Mouse (Mus musculus) 416B (cell line): ENCODE data around the gene Hlx.
A peak's percentile ranks its signal among the peaks of the same experiment; 100 is the strongest.

ENCODE experiments used
- DNase-seq: peaks from one replicate; pipeline ENCODE4 v3.0.0; 2011; ENCODE audit warnings: low read depth

The Hlx gene

GRCm38 (mm10) chr1:184733300-184734066 is 1.1 kb upstream of the Hlx start:
- DNase-seq, result peak; percentile 93

DNA sequence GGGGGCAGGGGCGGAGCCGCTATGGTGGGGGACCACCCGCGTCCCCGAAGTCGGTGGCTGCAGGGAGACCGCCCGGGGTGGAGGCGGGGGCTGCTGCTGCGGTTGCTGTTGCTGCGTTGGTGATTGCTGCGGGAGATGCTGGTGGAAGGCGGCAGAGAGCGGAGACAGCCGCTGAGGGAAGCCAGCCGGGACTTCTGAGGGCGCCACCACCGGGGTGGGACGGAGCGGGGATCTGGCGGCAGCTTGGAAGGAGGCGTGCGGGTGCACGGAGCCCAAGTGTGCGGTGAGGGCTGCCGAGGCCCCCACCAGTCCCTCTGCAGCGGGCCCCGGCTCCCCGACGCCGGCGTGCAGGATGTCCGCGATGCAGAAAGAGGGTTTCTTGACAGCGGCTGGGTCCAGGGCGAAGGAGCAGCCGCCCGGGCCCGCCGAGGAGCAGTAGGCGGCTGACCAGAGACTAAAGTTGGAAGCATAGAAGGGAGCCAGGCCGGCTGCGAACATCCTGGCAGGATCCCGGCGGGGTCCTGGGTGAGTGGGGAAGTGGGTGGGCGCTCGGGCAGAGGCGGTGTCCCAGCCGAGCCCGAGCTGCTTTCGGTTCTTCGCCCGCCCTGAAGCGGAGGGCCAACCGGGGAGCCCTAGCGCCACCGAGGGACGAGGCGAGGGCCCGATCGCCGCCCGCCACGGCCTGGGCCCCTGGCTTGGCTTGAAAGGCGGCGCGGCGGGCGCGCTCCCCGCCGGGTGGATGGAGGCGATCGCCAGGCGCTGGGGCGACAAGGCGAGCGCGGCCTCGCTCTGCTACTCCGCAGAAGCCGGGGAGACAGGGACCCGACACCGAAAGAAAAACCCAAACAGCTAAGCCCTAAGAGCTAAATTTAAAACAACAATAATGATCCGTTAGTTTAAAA is 524 bp downstream of the Hlx start:
- DNase-seq, result peak; percentile 22

DNA sequence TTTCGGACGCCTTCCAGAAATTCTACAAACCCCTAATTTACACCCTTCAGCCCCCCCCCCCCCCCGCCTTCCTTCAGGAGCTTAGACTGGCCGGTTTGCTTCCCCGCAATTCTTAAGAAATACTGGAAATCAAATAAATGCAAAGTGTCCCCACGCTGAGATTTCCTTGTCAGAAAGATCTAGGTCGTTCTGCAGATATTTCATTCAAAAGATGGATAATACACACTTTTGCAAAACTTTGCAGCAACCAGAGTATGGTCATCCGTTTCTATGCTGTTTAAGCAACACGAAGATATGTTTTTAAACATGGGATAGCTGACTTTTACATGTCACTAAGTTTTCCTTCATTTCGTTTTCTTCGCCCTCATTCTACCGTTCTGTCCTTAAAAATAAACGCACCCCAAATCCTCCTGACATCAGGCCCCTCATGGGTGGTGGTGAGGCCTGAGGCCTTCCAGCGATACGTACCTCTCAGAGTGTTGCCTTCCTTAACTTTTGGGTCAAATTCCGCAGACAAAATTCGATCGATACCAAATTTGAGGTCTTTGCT is 1.3 kb downstream of the Hlx start:
- DNase-seq, result peak; percentile 40

GRCm38 (mm10) chr1:184730453-184731013 is 1.9 kb downstream of the Hlx start:
- DNase-seq, result no peak

DNA sequence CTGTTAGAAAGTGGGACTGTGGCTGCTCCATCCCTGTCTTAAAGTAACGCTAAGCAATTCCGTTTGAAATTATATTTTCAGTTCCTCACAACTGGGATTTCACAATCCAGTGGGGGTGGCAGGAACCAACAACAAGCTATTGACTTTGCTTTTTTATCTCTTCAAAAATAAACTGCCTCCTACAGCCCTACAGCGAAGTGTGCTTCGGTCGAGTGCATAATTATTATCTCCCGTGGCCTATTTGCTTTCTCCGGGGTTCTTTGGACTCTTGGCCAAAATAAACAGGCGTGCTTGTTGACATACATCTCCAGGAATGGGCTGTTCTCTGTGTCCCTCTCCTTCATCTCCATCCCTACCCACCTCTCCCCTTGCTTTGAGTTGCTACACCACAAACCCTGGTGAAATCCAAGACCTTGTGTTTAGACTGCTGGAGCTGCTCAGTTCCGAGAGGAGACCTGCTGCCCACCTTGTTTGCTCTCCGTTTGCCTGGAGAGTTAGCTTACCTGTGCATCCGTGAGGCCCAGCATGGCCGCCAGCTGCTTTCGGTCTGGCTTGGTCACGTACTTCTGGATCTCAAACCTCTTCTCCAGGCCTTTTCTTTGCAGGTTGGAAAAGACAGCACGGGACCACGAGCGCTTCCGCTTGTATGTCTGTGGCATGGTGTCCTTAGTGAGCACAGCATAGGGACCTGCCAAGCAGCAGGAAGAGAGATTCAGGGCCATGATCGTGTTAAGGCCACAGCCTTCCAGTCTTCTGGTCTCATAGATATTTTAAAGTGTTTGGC is 2.9 kb downstream of the Hlx start:
- DNase-seq, result peak; percentile 21

DNA sequence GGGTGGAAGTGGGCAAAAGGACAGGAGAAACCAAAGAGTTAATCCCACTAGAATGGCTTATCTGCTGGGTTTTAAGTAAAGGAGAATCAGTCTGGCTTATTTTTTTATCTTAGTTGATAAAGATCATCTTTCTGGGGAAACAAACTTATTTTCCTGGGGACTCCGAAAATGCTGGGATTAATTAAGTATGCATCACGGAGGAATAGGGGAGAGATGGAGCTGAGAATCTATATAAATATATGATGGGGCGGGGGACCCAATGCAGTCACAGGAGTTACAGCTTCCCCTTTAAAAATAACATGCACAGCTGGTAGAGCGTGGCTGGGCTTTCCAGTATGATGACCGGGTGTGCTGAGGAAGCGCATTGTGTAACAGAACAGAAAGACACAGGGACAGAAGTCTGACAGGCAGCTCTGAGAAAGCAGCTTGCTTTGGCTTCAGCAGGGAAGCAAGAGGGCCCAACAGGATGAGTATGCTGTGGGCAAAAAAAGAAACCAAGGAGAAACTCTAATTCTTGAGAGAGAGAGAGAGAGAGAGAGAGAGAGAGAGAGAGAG is 3.8 kb downstream of the Hlx start:
- DNase-seq, result peak; percentile 54

DNA sequence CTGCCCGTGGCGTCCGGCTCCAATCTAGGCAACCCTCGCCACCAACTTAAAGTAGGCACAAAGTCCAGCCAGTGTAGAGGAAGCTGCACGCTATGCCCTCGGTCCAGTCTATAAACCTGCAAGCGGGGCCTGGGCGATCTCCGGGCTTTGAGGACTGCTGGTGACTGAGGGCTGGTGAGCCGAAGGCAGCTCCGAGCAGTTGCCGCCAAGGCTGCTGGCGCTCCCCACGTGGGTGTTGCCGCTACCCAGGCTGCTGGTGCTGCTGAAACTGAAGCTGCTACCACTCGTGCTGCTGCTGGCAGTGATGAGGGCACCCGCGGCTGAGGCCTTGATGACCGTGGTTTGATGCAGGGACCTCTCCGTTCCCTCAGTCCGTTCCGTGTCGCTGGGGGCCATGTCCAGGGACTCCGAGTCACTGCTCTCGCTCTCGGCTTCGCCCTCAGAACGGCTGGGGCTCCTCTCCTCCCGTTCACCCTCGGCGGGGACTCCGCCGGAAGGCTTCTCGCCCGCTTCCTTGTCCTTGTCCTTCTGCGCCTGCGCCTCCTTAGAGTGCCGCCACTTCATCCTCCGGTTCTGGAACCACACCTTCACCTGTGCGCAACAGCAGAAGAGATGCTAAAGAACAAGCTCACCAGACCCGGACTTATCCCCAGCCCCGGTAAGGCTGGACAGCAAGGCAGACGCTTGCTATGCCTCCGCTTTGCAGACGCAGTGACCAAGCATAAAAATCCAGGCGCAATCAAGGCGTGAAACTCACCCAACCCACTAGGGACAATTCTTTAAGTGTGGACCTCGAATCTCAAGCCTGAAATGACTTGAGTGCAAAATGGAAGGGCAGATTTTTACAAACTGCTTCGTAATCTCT is 4.8 kb downstream of the Hlx start:
- no peak for DNase-seq

DNA sequence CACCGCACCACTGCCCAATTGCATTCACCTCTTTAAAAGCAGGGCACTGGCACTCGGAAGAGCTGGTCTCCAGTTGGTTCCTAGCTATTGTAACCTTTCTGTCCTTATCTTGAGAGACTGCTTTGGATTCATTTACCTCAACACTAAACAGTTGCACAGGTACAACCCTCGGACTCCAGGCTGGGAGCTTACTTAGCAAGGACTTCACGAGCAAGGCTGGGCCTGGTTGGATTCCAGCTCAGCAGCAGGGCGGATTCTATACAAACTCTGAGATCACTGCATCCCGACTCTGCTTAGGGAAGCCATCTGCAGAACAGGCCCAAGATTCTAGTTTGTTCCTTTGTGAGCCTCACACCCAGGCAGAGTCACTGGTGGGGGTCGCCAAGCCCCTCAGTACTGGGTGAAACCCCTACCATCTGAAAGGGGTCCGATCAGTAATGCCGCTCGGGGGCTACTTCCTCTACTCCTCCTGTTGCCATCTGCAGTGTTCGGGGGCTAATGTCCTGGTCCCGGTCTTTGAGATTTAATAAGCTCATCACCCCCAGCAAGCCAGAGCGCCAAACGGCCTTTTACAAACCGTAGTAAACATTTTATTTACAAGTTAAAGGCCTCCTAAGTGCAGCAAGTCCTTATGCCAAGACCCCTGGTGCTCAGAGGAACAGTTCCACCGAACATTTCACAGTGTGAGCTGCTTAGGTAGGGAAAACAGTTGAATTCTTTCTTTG is 5.7 kb downstream of the Hlx start:
- DNase-seq, result no peak

GRCm38 (mm10) chr1:184725318-184725790 is 7.1 kb downstream of the Hlx start:
- no peak for DNase-seq

- no peak for DNase-seq
Observed at GRCm38 (mm10) chr1:184724551-184725317, 7.7 kb downstream of the Hlx start.

- no peak for DNase-seq
Observed at GRCm38 (mm10) chr1:184723899-184724298, 8.5 kb downstream of the Hlx start.

DNA sequence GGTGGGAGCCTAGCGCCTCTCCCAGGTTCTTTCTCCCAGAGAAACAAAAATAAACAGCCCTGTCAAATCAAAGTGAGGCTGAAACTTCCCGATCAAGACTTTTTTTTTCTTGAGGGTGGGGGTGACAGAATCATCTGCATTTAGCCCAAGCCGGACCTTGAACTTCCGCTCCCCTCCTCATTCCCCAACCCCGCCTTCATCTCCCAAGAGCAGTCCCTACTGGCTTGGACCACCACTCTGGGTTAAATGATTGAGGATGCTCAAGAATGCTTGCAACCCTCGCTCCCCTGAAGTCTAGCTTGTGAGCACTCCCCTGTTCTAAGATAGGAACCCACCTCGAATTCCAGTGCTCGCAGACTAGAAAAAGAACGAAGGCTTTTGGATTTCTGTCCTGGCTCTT is 11.3 kb downstream of the Hlx start:
- no peak for DNase-seq

DNA sequence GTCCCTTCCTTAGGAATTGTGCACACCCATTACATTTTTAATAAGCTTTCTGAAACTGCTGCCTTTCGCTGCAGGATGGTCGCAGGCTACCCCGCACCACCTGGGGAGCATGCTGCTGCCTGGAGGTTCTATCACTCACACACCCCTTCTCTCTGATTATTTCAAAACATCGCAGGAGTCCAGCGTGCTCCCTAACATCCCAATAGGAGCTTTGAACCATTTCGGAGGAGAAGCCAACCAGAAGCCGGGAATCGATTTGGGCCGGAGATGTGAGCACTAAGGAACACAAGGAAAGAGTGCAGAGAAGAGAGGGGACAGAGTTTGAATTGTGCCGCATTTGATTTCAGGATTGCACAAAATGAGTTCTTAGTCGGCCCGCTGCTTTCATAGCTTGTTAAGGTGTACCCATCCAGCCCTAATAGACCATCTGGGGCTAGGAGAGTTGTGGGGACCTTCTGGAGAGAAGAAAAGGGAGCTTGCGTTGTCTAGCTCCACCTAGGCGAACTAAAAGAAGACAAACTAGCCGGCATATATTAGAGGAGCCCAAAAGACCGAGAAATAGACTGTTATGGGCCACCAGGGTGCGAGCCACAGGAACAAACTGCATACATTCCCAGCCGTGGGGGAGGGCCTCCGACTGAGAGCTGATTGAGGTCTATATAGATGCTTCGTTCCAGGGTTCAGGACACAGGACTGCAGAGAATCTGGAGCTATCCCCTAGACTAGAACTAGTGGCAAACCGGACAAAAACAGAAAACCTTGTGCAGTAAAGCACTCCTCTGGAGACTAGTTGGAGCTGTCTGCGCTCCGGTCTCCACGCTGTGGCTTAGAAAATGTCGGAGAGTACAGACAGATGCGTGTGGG is 12.0 kb downstream of the Hlx start:
- no peak for DNase-seq

GRCm38 (mm10) chr1:184718261-184719120 is 13.9 kb downstream of the Hlx start:
- DNase-seq, result no peak

DNA sequence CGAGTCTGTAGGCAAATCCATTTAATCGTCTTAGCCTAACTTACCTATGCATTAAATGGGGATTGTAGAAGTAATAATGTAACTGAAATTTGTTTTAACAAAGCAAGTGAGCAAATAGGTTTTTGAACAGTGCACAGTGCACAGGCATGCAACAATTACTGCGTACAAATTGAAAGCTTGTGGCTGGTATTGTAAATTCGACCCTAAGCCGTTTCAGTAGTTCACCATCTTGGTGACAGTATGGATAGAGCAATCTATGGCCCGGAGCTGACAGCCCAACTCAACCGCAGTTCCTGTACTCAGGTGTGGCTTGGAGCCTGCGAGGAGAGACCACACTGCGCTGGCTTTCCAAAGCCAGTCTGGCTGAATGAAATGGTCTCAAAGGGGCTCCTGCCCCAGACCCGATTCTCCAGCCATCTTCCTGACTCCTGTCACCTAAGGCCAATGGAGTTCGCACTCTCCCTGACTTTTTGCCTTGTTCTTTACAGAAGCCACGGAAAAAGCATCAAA is 14.7 kb downstream of the Hlx start:
- no peak for DNase-seq

GRCm38 (mm10) chr1:184717016-184717568 is 15.3 kb downstream of the Hlx start:
- no peak for DNase-seq
